Comparison of ENCODE assay signal across 18 mouse cellular contexts in genomic region chr16:78641205-78641604, GRCm38 (mm10).
DNase-seq lines count a peak whose midpoint lies in the region; ATAC-seq and TF ChIP-seq lines count a peak whose summit lies in the region.
"Had no signal": no experiment of that assay in that cellular context is flagged by ENCODE, and none has a peak within 500 bp of the region (broad histone marks: within the 10 kb centered on the region; RNA-seq: fewer than 3 reads in every experiment).

No protein-coding gene starts in this region.

- no peak for TF ChIP-seq EP300 in lung, postnatal 0 days (IDR thresholded peaks at IDR 0.05)

- no peaks in the 10 kb centered on the region for H3K9me3 ChIP-seq in lung, embryonic 14.5 days (ENCODE audit: low read depth, low read length)
- no peaks in the 10 kb centered on the region for H3K9me3 ChIP-seq in lung, postnatal 0 days (ENCODE audit: low read length)
- H3K9me3 ChIP-seq: embryonic facial prominence, embryonic 12.5 days; forebrain, embryonic 13.5 days; forebrain, embryonic 15.5 days had no signal

- H3K27me3 ChIP-seq in lung, embryonic 14.5 days (ENCODE audit: insufficient read depth, low read length) = no peaks in the 10 kb centered on the region
- H3K27me3 ChIP-seq in lung, postnatal 0 days (replicated peaks; ENCODE audit: insufficient read depth, low read length) = no peaks in the 10 kb centered on the region
- H3K27me3 ChIP-seq: embryonic facial prominence, embryonic 12.5 days; forebrain, embryonic 13.5 days; forebrain, embryonic 15.5 days had no signal

- no peak for TF ChIP-seq CTCF in lung, embryonic 14.5 days (IDR thresholded peaks at IDR 0.05; ENCODE audit: low read depth)
- TF ChIP-seq CTCF in lung, adult 2 months (IDR thresholded peaks at IDR 0.05; ENCODE audit: insufficient read depth, low read length) = no peak
- no peak for TF ChIP-seq CTCF in lung, postnatal 0 days (IDR thresholded peaks at IDR 0.05)

- WGBS in lung, embryonic 14.5 days = 60% methylated on average over 3 of the region's 3 CpGs
- 75% methylated on average over 3 of the region's 3 CpGs for WGBS in lung, adult 2 months
- 53% methylated on average over 3 of the region's 3 CpGs for WGBS in lung, postnatal 0 days

- TF ChIP-seq POLR2A in lung, adult 2 months (IDR thresholded peaks at IDR 0.05; ENCODE audit: borderline replicate concordance, extremely low read depth, low read depth, low read length) = no peak

- DNase-seq in lung, embryonic 14.5 days = no peak
- DNase-seq in lung, adult 2 months = no peak
- DNase-seq in lung, postnatal 0 days (ENCODE audit: low spot score) = peak; percentile 25
- no peak for DNase-seq in lung, postnatal 14 days
- DNase-seq in forelimb bud, embryonic 11.5 days (ENCODE audit: low read depth, low spot score) = peak; percentile 24
- DNase-seq in adrenal gland, postnatal 25 days = no peak
- DNase-seq: adrenal gland, adult 2 months; adrenal gland, postnatal 10 days; adrenal gland, postnatal 36 days; cerebellum, adult 11-12 months; cerebellum, adult 2 months; cerebellum, adult 9-10 months; cerebellum, postnatal 10 days; cerebellum, postnatal 25 days; forebrain, postnatal 0 days had no signal

- H3K4me3 ChIP-seq in lung, embryonic 14.5 days (ENCODE audit: low read depth, low read length) = no peak overlapping the region
- no peak overlapping the region for H3K4me3 ChIP-seq in lung, adult 2 months (replicated peaks; ENCODE audit: extremely low read depth, low read depth, low read length)
- H3K4me3 ChIP-seq in lung, postnatal 0 days (ENCODE audit: low read depth, low read length) = no peak overlapping the region
- H3K4me3 ChIP-seq: embryonic facial prominence, embryonic 12.5 days; forebrain, embryonic 13.5 days; forebrain, embryonic 15.5 days had no signal

- no peak overlapping the region for H3K4me2 ChIP-seq in lung, embryonic 14.5 days
- H3K4me2 ChIP-seq in lung, postnatal 0 days (replicated peaks; ENCODE audit: low read depth, low read length) = no peak overlapping the region
- H3K4me2 ChIP-seq: embryonic facial prominence, embryonic 12.5 days; forebrain, embryonic 13.5 days; forebrain, embryonic 15.5 days had no signal

- peak; percentile 49; the same call in 1 of the 2 replicates for ATAC-seq in lung, embryonic 14.5 days (ENCODE audit: insufficient read depth)
- peak; percentile 55 for ATAC-seq in lung, postnatal 0 days
- ATAC-seq: forebrain, embryonic 13.5 days; forebrain, embryonic 15.5 days; forebrain, postnatal 0 days had no signal

- no peaks in the 10 kb centered on the region for H3K36me3 ChIP-seq in lung, embryonic 14.5 days (ENCODE audit: insufficient read depth)
- no peaks in the 10 kb centered on the region for H3K36me3 ChIP-seq in lung, postnatal 0 days (ENCODE audit: insufficient read depth, low read length)
- H3K36me3 ChIP-seq: embryonic facial prominence, embryonic 12.5 days; forebrain, embryonic 15.5 days had no signal

- H3K4me1 ChIP-seq in lung, embryonic 14.5 days (ENCODE audit: insufficient read depth) = no peaks in the 10 kb centered on the region
- H3K4me1 ChIP-seq in lung, adult 2 months (ENCODE audit: control insufficient read depth, insufficient read depth, low read length) = no peaks in the 10 kb centered on the region
- H3K4me1 ChIP-seq in lung, postnatal 0 days (ENCODE audit: insufficient read depth, low read depth, low read length) = no peaks in the 10 kb centered on the region
- H3K4me1 ChIP-seq: embryonic facial prominence, embryonic 12.5 days; forebrain, embryonic 13.5 days; forebrain, embryonic 15.5 days had no signal

- no peak overlapping the region for H3K27ac ChIP-seq in lung, embryonic 14.5 days (ENCODE audit: low read depth)
- H3K27ac ChIP-seq in lung, postnatal 0 days (ENCODE audit: low read length) = no peak overlapping the region
- H3K27ac ChIP-seq: embryonic facial prominence, embryonic 12.5 days; forebrain, embryonic 13.5 days; forebrain, embryonic 15.5 days had no signal

- H3K9ac ChIP-seq in lung, embryonic 14.5 days = no peak overlapping the region
- H3K9ac ChIP-seq in lung, postnatal 0 days (replicated peaks; ENCODE audit: low read depth) = no peak overlapping the region
- H3K9ac ChIP-seq: embryonic facial prominence, embryonic 12.5 days; forebrain, embryonic 13.5 days; forebrain, embryonic 15.5 days; forebrain, postnatal 0 days had no signal

Comparison
In these comparisons a context has a peak if more than half of its experiments do, and no peak if none do; other contexts are left out.
1. DNase-seq: peak in lung, postnatal 0 days (single experiment) and forelimb bud, embryonic 11.5 days (single experiment); none in lung, embryonic 14.5 days (single experiment), lung, adult 2 months (single experiment), lung, postnatal 14 days (single experiment) and adrenal gland, postnatal 25 days (single experiment).